Mouse (Mus musculus) inflammation-experienced regulatory T-cells, adult 6 months (primary cell): ENCODE measurements at regions not wholly inside any gene's neighbourhood (a gene's known extent, or its start where the extent isn't known, plus 50 kb on each side); places are given as distances from the start of the nearest gene placed in this dataset.

Source experiments
- ATAC-seq: one replicate; pipeline ENCODE4 v1.8.0; 2017

DNA sequence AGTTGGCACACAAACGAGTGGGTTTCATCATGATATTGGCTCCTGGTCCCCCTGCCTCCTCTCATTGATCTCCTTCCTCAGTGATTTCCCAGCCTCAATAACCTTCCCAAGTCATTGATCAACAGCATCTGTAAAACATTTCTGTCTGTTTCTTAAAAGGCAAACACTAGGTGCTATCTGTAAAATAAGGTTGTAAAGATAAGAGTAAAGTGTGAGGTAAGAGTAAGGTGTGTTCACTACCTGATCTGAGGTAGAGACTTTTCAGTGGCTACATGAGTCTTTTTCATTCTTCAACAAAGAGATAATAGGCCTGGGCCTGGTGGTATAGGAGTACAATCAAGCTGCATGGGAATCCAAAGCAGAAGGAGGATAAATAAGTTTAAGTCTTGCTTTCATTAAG lies 55.7 kb downstream of the Plk2 start:
- ATAC-seq, result no peak

DNA sequence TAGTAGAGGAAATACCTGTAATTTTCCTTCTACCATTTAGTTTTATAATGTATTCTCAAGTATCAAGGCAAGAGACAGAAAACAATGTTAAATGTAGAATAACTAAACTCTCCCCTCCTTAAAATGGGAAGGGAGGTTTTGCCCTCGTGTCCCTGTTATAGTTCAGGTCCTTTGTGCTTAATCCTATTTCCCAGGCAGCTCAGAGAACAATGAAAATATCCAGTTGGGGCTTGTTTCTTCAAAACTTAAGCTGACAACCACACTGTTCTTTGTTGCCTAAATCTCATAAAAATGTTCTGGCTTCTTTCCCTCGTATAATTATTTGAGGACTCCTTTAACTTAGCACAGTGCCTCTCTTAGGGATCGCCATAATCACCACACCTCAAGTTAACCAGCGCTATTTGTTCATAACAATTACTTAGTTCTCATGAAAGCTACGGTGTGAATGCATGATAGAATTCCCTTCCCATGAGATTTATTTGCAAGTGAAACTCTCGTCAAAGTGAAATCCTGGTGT lies 57.2 kb downstream of the Plk2 start:
- no peak for ATAC-seq

DNA sequence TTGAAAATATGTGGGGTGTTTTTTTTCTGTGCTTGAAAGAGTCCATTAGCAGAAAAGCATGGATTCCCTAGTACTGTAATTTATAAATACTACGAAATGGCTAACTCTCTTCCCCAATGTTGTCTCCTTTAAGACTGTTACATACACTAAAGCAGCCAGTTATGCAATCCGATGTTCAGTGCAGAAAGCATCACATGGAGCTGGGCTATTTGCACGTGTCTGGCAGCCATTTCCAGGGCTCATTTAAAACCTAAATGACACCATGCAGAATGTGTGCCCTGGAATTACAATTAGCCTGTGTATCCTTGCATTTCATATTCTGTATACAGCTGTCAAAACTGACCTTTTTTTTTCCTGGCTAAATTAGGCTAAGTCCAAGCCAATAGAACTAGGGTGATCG lies 60.2 kb downstream of the Plk2 start:
- ATAC-seq, result no peak

DNA sequence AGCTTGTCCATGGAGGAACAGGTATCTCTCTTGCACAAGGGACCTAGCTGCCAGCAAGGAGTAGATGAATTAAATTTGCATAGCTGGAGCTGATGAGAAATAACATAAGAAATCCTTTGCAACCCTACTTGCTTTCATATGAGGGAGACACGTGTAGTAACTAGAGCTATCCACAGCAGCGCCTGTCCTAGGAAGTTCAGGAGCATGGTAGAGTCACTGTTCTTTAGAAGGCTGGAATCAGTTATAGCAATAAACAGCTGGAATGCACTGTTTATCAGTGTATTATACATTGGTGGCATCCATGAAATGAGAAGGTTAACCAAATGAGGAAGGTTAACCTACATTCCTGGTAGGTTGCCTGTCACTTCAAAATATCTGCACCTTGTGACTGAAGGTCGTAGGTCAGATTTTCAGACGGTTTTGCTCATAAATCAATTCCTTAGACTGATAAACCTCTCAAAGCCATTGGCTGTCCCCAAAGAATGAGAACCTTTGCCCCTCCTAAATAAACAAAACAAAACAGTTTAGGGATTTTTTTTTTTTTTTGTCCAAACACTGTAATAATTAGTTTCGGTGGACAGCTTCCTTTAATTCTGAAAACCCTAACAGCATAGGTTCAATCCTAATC lies 60.8 kb downstream of the Plk2 start:
- no peak for ATAC-seq

DNA sequence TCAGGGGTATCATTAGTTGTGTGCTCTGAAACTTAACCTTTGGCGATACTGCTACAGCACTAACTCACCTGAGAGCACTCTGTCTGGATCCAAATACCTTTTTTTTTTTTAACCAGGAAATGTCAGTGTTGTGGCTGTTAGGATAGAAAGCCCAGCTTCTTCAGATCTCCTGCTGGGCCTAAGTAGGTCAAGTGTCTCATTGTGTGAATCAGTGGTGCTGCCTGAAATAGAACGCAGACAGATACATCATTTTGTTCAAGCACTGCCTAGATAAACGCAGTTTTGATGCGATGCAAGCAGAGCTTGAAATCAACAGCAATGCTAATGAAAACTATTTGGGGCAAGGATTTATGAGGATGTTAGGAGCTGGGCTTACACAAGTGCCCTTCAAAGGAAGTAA lies 63.9 kb downstream of the Plk2 start:
- ATAC-seq, result no peak

DNA sequence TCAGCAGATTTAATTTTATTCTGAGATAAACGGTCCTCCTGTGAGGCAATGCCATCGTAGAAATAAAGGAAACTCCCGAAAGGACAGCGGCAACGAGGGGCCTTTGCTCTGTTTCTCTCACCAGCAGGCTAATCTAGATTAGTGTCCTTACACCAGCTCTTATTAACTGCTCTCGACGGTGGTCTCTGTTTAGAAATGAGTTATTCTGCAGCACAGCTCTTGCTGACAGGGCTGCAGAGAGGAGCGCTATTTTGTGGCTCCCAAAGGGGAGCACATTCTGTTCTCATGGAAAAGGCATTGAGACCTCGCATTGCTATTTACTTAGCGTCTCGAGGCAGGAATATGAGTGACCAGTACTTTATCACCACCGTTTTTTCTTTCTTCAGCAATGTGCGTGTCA lies 66.7 kb downstream of the Plk2 start:
- ATAC-seq, result no peak

DNA sequence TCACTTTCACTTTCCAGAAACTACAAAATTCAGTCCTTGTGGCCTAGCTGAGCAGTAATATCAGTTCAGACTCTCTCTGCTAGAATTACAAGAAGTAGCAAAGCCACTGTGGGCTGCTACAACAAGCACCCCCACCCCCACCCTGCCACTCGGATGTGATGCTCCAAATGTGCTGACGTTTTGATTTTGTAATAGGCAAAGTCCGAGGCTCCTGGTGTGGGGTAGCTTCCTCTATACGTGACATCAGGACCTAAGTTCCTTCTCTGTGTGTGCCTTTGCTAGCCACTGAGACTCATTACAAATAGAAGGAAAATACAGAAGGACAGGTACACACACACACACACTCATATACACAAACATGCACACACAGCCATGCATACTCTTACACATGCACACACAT lies 76.7 kb downstream of the Plk2 start:
- no peak for ATAC-seq

DNA sequence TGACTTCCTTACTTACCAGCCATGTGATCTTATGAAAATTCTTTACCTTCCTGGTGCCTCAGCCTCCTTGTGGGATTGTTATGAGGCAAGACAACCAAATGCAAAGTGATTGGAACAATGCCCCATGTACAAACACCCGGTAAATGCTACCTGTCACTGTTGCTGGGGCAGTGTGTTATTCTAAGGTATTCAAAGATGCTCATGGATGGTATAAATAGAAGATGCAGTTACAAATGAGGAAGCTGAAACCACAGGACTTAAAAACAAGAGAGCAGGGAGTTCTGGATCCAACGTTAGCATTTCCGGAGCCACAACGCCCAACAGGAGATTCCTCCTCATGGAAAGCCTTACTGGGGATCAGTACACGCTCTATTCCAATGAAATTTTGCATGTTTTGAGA lies 82.9 kb downstream of the Plk2 start:
- no peak for ATAC-seq

DNA sequence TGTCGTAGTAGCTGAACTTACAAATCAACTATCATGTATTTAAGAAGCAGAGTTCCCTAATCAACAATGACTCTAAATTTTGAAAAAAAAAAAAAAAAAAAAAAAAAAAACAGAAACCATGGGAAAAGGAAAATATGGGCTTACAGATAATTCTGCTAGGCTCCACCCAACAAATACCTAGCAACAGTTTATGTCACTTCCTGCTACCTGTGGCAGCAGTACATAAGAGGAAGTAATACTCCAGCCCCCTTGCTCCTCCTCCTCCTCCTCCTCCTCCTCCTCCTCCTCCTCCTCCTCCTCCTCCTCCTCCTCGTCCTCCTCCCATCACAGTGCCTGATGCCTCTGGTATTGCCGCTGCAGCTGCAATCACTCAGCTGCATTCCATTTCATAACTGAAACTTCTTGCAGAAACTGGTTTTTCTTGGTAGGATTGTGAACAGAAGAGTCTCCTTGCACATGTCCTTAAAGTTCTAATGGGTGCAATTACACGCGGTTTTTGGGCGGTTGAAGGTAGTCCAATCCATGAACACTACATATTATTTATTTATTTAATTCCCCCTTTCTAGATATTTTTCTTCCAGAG lies 89.6 kb downstream of the Plk2 start:
- ATAC-seq, result no peak

DNA sequence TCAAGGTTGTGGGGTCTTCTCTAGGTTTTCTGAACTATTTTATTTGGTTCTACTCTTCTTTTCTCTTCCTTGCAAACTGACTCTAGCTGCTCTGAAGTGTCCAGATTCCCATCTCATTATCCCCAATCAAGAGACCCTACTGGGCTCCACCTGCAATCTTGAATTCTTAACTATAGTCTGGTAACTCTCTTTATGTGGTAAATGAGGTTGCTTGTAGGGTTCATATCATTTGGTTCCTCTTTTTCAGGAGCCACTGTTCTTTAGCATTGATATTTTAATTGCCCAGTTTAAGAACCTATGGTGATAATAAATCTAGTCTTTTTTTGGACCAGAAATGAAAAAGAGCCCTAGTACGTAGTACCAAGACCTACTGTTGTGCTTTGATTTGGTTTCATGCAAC lies 90.7 kb downstream of the Plk2 start:
- no peak for ATAC-seq

DNA sequence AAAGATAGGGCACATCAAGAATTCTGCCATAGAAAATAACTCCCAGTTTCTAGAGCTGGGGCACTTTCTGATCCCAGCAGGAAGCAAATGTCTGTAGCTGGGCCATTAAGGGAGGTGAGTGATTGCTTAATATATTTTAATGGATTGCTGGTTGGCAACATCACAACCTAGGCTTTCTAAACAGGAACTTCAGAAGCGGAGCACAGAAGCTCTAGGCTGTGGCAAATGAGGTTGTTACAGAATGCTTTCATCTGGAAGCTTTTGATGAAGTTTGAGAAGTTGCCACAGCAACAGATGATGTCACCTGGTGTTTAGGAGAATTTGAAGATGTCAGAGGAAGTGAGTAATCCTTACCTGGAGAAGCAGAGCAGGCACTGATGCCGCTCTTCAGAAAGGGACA lies 95.3 kb downstream of the Plk2 start:
- no peak for ATAC-seq

DNA sequence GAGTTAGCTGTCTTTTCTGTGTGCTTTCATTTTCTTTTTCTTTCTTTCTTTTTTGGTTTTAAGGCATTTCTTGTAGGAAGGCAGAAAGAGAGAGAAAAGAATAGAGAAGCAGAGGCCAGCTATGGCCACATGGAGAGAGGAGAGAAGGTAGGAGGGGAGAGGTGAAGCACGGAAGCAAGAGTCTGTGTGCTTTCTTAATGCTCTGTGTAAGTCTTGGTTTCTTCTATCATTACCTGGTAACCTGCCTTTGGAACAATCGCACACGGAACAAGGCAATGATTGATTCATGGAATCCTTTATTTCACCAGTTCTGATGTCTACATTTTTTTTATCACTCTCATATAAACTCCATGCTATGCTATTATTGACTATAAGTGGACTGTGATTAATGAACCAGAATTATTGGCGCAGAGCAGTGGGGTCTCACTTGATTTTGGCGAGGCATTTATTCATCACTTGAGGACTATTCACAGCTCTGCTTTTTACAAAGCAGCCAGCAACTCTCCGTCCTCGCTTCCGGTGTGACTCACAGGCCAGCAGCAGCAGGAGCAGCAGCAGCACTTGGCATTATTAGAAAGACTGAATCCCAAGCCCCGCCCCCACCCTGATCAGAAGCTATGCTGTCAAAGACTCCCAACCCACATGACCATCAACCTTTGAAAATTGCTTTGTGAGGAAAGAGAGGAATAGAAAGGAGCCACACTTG lies 97.6 kb downstream of the Plk2 start:
- ATAC-seq, result no peak

DNA sequence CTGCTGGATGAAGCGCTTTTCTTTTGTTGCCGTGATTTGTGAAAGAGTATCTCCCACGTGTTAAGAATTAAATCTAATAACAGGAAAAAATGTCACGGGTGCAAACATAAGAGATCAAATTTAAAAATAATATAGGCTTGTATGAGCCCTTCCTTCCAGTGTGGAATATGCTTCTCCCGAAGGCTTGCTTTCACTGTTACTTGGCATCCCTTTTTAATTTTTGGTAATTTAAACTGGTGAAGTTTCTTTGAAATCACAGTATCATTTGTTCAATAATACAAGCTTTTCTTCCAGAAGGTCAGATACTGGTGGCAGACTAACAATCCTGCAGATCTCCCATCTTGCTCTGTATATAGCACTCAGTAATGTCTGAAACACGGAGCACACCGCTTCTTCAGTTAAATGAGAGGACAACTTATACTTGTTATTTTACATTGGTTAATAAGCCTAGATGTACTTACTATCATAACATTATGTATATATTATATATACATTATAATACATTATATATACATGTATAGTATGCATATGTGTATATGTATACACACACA lies 98.2 kb downstream of the Plk2 start:
- ATAC-seq, result no peak

DNA sequence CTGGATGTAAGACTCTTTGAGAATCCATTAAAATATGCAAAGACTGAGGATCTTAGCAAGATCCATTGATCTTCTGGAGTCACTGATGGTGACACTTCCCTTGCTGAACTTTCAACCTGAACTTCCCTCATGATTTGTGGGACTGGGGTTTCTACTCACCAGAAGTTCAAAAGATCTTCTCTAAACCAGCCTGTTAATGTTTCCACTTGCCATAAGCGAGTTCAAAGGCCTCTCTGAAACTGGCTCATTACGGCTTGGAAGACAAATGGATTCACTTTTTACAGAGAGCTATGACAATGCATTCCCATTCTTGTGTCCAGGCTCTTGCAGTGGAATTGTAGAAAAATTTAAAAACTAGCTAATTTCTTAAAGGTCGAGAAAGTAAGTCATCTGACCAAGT lies 102.6 kb downstream of the Plk2 start:
- no peak for ATAC-seq

DNA sequence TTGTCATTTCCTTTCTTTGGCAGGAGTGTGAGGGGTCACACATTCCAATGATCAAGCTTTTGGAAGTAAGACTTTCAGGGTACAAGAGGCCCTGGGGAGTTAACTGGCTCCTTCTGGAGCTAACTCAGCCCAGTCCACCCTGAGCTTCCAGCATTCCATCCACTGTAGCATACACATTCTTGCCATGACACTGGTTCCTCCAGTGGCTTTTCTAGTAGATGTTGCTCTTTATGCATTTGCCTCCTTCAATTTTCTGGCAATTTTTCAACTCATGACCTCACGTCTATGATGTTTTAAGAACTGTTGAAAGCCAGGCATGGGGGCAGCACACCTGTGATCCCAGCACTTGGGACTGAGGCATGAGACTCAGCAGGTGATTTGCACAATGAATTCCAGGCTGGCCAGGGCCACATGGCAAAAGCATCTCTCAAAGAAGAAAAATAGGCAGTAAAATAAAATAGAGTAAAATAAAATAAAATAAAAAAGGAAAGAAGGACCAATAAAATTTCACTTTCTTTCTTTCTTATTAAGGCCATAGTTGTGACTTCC lies 113.0 kb downstream of the Plk2 start:
- no peak for ATAC-seq

DNA sequence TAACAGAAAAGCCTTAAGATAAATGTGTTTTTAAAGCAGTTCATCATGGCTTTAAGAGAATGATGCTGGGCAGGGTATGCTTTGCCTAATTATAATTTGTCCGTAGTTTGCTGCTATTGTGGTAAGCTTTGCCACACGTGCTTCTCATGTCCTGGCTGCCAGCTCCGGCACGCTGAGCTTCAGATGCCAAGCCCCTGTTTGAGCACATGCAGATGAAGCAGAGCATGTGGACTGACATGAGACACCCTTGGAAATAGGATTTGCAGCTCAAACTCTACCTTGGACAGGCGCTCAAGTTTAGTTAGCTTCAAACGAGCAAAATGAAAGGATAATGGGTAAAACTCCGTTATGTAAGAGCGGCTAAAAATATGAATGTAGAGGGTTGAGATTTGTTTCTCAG lies 123.1 kb downstream of the Plk2 start:
- no peak for ATAC-seq

DNA sequence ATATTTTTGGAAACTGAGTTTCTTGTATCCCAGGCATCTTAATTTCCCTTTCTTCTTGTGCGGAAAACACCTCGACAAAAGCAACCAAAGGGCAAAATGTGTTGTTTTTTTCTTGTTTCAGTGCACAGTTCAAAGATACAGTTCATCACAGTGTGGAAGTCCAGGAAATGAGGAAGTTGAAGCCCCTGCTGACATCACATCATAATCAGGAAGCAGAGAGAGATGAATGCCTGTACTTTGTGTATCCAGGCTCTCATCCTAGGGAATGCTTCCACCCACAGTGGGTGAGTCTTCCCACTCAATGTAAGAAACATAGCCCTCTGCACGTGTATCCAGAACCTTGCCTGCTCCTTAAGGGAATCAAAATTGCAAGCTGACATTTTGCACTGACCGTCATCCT lies 128.1 kb downstream of the Plk2 start:
- no peak for ATAC-seq

DNA sequence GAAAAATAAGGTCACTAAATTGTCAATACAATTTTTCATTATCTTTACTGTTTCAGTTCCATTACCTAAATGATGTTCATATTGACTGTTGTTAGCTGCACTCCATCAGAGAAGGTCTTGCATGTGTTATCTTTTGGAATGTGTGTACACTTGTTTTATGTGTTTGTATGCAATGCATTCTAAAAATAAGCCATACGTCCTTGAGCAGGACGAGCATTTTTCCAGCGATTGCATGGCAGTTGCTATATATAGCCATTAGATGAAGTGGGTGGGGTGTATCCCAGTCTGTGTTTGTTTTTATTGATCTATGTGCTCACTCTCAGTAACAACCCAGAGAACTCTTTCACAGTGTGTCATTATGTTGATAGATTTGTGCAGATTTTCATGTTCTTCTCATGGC lies 132.8 kb downstream of the Plk2 start:
- no peak for ATAC-seq

DNA sequence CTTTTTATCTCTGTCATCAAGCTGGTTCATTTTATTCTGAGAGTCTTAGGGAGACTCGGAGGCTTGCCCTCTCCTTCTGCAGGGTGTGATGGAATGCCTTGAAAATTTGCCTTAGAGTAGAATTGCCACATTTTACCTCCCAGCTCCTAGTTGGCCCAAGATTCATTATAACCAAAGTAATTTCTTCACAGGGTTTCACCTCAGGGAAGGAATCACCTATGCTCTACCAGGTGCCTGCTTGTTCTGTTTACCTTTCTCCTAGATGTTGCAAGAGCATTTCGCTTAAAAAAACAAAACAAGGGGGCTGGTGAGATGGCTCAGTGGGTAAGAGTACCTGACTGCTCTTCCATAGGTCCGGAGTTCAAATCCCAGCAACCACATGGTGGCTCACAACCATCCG lies 134.8 kb downstream of the Plk2 start:
- ATAC-seq, result no peak

DNA sequence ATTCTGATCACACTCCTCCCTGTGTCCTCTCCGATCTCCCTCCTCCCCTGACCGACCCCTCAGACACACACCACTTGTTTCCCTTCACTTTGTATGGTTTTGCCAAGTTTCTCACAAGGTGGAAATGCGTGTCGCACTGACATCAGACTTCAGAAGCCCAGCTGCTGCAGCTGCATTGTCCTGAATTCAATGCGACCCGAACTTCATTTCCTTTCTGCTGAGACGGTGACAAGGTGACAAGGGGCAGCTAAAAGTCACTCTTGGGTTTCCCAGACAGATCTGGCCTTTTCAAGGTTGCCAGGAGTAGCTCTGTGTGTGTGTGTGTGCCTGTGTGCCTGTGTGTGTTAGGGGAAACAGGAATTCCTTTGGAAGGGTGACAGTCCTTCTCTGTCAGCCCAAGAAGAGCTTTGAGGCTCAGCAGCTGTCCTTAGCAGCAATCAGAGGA lies 139.5 kb downstream of the Plk2 start:
- no peak for ATAC-seq

DNA sequence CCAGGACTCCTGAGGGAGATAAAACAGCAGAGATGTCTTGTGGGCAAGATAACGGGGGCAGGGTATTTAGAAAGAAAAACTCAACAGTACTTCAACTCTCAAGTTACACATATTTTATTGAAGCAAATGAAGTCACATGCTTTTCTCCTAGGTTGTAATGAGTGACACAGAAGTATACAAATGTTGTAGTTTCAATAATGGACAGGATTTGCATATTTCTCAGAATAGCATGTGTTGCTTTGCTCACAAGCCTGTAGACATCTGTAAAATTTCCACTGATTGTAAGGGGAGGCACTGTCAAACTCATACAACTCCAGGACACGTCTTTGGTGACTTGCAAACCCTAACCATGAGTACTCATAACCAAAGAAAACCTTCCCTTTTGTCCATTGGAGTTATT lies 140.9 kb downstream of the Plk2 start:
- no peak for ATAC-seq

DNA sequence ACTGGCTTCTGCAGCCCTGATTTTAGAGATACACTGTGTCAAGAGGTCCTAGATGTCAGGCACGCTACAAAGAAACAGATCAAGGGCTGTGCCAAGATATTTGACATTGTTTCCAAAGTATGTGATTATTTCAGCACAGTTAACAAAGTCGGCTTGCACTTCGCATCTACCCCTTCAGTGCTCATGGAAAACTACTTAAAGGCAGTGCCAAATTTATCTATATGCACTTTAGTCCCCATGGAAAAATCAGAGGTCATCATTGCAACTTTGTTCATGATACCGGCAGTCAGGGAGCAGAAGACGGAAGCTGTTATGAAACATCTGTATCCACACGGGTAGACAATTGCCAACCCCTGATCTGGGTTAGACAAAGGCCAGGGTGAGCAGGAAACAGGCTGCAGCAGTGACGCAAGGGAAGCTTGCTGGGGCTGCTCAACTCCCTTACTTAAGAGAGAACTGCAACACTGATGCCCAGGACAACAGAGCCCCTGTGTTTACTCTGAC lies 143.2 kb downstream of the Plk2 start:
- no peak for ATAC-seq

DNA sequence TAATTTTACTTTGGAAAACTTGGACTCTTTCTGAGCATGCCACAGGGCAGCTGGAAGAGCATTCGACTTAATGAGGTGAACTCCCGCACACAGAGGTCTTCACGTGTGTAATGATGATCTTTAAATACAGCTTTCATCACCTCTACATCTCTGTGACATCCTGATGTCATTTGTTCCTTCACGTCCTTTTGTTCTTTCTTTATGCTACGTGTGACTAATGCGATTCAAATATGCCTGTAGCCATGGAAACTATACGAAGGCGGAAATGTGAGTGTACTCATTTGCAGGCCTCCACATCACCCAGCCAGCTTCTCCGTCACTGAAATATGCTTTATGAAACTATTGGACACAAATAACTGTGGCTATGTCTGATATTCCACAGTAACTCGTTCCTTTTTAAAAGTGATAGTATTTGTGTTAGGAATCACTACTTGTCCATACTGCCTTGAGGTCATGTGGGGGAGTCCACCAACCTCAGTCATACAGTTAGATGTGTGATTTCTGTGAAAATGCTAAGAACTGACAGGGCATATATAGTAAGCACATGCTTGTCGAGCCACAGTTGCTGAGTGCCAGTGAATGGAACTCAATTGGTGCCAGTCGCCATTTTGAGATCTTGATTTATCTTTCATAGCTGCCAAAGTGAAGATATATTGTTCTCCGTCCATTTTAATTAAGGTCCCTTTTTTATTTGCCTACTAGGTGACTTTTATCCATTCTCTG lies 145.9 kb downstream of the Plk2 start:
- peak; percentile 77 for ATAC-seq
